Mouse (Mus musculus): Measurements from ENCODE around the gene Ccnb1.

- TF ChIP-seq CTCF (IDR thresholded peaks at IDR 0.05; ENCODE audit: control insufficient read depth, insufficient read depth, insufficient read length) (no peak), MYOD1 (IDR thresholded peaks at IDR 0.05; ENCODE audit: control insufficient read depth, insufficient read length, low read depth) (no peak), USF1 (IDR thresholded peaks at IDR 0.05; ENCODE audit: low read depth) (no peak), MAX (IDR thresholded peaks at IDR 0.05) (no peak)
These were observed 38.5 kb upstream of the Ccnb1 start for GRCm38 (mm10) chr13:100824916-100825315.
